Mouse (Mus musculus): Measurements from ENCODE around the gene 1700016H13Rik. TPM values are rescaled to one million over a fixed set of nuclear protein-coding genes. Genes with fewer than 3 reads are reported as not detected.

The 1700016H13Rik gene
- polyA plus RNA-seq, 1 experiment from 2014 or later = 0.28 TPM

DNA sequence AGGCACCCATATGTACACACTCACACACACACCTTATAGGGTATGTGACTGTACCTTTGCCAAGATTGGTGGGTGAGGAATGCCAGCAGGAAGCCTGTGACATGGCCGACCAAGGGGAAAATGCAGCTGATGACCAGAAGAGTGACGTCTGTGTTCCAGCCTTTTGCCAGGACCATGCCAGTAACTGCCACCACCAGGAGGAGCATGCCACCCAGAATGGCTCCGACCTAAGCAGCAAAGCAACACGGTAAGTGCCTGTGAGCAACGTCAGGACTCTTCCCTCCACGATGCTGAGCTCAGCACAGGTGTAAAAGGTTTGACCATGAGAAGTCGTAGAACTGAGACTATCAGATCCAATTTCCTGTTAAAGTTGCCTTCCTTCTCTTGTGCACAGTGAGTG, 43.5 kb downstream of the 1700016H13Rik start:
- DNase-seq (ENCODE audit: low spot score) (no peak), ATAC-seq (replicated peaks; ENCODE audit: insufficient number of reproducible peaks, low FRiP score, low TSS enrichment, low read depth) (no peak)
- Histone ChIP-seq H3K9me3 (replicated peaks; ENCODE audit: control insufficient read depth, low read length) (no peaks in the 10 kb centered on the region), H3K27me3 (ENCODE audit: control insufficient read depth, insufficient read depth, low read length) (no peaks in the 10 kb centered on the region), H3K4me3 (ENCODE audit: low read depth, low read length) (no peak overlapping the region), H3K36me3 (replicated peaks; ENCODE audit: control insufficient read depth, insufficient read depth, low read depth, low read length) (no peaks in the 10 kb centered on the region), H3K4me2 (ENCODE audit: low read depth, low read length) (no peak overlapping the region), H3K27ac (replicated peaks; ENCODE audit: low read depth, low read length) (no peak overlapping the region), H3K4me1 (ENCODE audit: control insufficient read depth, insufficient read depth, low read length) (no peaks in the 10 kb centered on the region), H3K9ac (replicated peaks; ENCODE audit: low read length) (no peak overlapping the region)
- whole genome bisulfite sequencing = 87% methylated on average over 7 of the region's 7 CpGs

DNA sequence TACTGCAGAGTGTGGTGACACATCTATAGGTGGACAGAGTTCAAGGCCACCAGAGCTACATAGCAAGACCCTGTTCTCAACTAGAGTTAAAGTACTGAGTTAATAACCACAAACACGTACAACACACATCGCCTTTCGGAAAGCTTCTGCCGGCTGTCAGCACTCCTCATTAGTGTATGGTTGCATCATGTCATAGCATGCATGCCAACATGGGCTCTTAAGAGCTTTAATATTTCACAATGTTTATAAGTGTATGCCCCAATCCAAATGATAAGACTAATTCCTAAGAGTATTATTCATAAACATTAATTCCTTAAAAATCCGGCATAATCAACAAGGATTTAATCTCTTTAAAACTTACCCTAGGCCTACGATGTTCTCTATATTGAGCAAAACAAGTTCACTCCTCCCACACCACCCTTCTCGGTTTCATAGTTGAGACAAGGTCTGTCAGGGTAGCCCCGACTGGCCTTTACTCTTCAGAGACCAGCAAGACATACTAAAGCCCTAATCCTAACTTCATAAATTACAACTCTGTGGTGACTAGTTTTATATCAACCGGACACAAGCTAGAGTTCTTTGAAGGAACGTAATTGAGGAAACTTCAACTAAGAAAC, 44.8 kb downstream of the 1700016H13Rik start:
- H3K27ac ChIP-seq (replicated peaks; ENCODE audit: low read depth, low read length) = no peak overlapping the region
- WGBS = 90% methylated on average over 10 of the region's 10 CpGs
- H3K9ac ChIP-seq (replicated peaks; ENCODE audit: low read length) = no peak overlapping the region
- ATAC-seq (replicated peaks; ENCODE audit: insufficient number of reproducible peaks, low FRiP score, low TSS enrichment, low read depth) (no peak), DNase-seq (ENCODE audit: low spot score) (no peak)
- no peaks in the 10 kb centered on the region for H3K4me1 ChIP-seq (ENCODE audit: control insufficient read depth, insufficient read depth, low read length)
- no peaks in the 10 kb centered on the region for H3K9me3 ChIP-seq (replicated peaks; ENCODE audit: control insufficient read depth, low read length)
- no peaks in the 10 kb centered on the region for H3K27me3 ChIP-seq (ENCODE audit: control insufficient read depth, insufficient read depth, low read length)
- no peak overlapping the region for H3K4me3 ChIP-seq (ENCODE audit: low read depth, low read length)
- H3K36me3 ChIP-seq (replicated peaks; ENCODE audit: control insufficient read depth, insufficient read depth, low read depth, low read length) = no peaks in the 10 kb centered on the region
- no peak overlapping the region for H3K4me2 ChIP-seq (ENCODE audit: low read depth, low read length)

DNA sequence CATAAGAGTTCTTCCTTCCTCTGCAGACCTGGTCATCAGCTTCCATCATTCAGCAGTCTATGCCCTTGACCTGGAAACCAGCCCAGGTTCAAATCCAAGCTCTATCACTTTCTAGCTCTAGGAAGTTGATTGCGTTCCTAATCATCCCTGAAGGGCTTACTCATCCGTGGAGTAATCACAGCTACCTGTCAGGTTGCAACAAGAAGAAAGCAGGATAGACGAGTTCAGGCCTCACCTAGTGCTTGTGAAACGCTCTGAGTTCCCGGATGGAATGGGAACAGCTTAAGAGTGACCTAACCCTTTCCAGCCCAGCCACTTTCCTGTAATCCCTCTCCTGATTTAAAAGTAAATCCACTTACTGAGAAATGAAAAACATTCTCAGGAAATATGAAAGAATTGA, 45.7 kb downstream of the 1700016H13Rik start:
- 79% methylated on average over 5 of the region's 5 CpGs for WGBS

DNA sequence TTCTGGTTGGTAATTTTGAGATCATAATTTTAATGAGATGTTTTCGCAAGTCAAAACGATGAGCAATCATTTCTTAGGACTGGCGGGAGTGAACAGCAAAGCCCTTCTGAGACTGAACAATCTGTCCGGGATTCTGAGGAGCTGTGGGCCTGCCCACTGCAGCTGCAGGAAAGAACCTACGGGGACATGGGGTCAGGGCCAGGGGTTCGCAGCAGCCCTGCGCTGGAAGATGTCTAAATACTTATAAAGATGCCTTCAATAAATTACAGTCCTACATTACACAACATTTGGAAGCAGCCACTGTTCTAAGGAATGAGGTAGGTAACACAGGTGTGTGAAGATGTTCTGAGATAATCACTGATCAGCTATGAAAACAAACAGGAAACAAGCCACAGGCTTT, 50.1 kb downstream of the 1700016H13Rik start:
- H3K9me3 ChIP-seq (replicated peaks; ENCODE audit: control insufficient read depth, low read length) = no peaks in the 10 kb centered on the region
- H3K4me1 ChIP-seq (ENCODE audit: control insufficient read depth, insufficient read depth, low read length) = no peaks in the 10 kb centered on the region
- no peak overlapping the region for H3K9ac ChIP-seq (replicated peaks; ENCODE audit: low read length)
- H3K27ac ChIP-seq (replicated peaks; ENCODE audit: low read depth, low read length) = no peak overlapping the region
- ATAC-seq (replicated peaks; ENCODE audit: insufficient number of reproducible peaks, low FRiP score, low TSS enrichment, low read depth) = no peak
- H3K4me3 ChIP-seq (ENCODE audit: low read depth, low read length) = no peak overlapping the region
- no peak overlapping the region for H3K4me2 ChIP-seq (ENCODE audit: low read depth, low read length)
- no peaks in the 10 kb centered on the region for H3K27me3 ChIP-seq (ENCODE audit: control insufficient read depth, insufficient read depth, low read length)
- H3K36me3 ChIP-seq (replicated peaks; ENCODE audit: control insufficient read depth, insufficient read depth, low read depth, low read length) = no peaks in the 10 kb centered on the region
- WGBS = 74% methylated on average over 7 of the region's 7 CpGs
- DNase-seq (ENCODE audit: low spot score) = no peak

More for the DNA sequence above, 45.7 kb downstream of the 1700016H13Rik start:
- Histone ChIP-seq H3K27ac (replicated peaks; ENCODE audit: low read depth, low read length) (no peak overlapping the region), H3K4me2 (ENCODE audit: low read depth, low read length) (no peak overlapping the region), H3K4me3 (ENCODE audit: low read depth, low read length) (no peak overlapping the region), H3K9me3 (replicated peaks; ENCODE audit: control insufficient read depth, low read length) (no peaks in the 10 kb centered on the region), H3K36me3 (replicated peaks; ENCODE audit: control insufficient read depth, insufficient read depth, low read depth, low read length) (no peaks in the 10 kb centered on the region), H3K27me3 (ENCODE audit: control insufficient read depth, insufficient read depth, low read length) (no peaks in the 10 kb centered on the region), H3K9ac (replicated peaks; ENCODE audit: low read length) (no peak overlapping the region), H3K4me1 (ENCODE audit: control insufficient read depth, insufficient read depth, low read length) (no peaks in the 10 kb centered on the region)
- ATAC-seq (replicated peaks; ENCODE audit: insufficient number of reproducible peaks, low FRiP score, low TSS enrichment, low read depth) (no peak), DNase-seq (ENCODE audit: low spot score) (no peak)

GRCm38 (mm10) chr5:103603115-103603893, 52.5 kb downstream of the 1700016H13Rik start:
- Histone ChIP-seq H3K27ac (replicated peaks; ENCODE audit: low read depth, low read length) (no peak overlapping the region), H3K27me3 (ENCODE audit: control insufficient read depth, insufficient read depth, low read length) (no peaks in the 10 kb centered on the region), H3K4me3 (ENCODE audit: low read depth, low read length) (no peak overlapping the region), H3K9me3 (replicated peaks; ENCODE audit: control insufficient read depth, low read length) (no peaks in the 10 kb centered on the region), H3K9ac (replicated peaks; ENCODE audit: low read length) (no peak overlapping the region), H3K4me1 (ENCODE audit: control insufficient read depth, insufficient read depth, low read length) (no peaks in the 10 kb centered on the region), H3K4me2 (ENCODE audit: low read depth, low read length) (no peak overlapping the region), H3K36me3 (replicated peaks; ENCODE audit: control insufficient read depth, insufficient read depth, low read depth, low read length) (no peaks in the 10 kb centered on the region)
- WGBS = 52% methylated on average over 11 of the region's 11 CpGs
- no peak for ATAC-seq (replicated peaks; ENCODE audit: insufficient number of reproducible peaks, low FRiP score, low TSS enrichment, low read depth)
- no peak for DNase-seq (ENCODE audit: low spot score)

- no peaks in the 10 kb centered on the region for H3K36me3 ChIP-seq (replicated peaks; ENCODE audit: control insufficient read depth, insufficient read depth, low read depth, low read length)
- ATAC-seq (replicated peaks; ENCODE audit: insufficient number of reproducible peaks, low FRiP score, low TSS enrichment, low read depth) (no peak), DNase-seq (ENCODE audit: low spot score) (no peak)
- H3K4me3 ChIP-seq (ENCODE audit: low read depth, low read length) = no peak overlapping the region
- no peaks in the 10 kb centered on the region for H3K27me3 ChIP-seq (ENCODE audit: control insufficient read depth, insufficient read depth, low read length)
- no peak overlapping the region for H3K9ac ChIP-seq (replicated peaks; ENCODE audit: low read length)
- 75% methylated on average over 5 of the region's 5 CpGs for WGBS
- no peaks in the 10 kb centered on the region for H3K4me1 ChIP-seq (ENCODE audit: control insufficient read depth, insufficient read depth, low read length)
- H3K9me3 ChIP-seq (replicated peaks; ENCODE audit: control insufficient read depth, low read length) = no peaks in the 10 kb centered on the region
- H3K4me2 ChIP-seq (ENCODE audit: low read depth, low read length) = no peak overlapping the region
- H3K27ac ChIP-seq (replicated peaks; ENCODE audit: low read depth, low read length) = no peak overlapping the region
Observed at GRCm38 (mm10) chr5:103598881-103599280, 56.9 kb downstream of the 1700016H13Rik start.

DNA sequence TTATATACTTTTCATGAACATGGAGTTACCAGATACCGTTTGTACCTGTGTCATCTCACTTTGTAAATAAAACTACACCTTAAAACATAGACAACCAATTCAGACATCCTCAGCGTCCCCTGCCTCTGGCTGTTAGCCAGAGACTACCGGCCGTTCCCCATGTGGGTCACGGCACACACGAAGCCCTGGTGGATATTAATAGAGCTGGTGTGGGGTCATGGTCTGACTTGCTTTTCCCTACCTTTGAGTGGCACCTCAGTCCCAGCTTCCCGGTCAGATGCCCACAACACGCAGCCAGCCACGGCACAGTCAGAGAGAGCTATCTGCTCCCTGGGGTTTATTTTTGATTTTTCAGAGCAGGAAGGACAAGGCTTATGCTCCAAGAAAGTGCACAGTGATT, 57.5 kb downstream of the 1700016H13Rik start:
- H3K4me1 ChIP-seq (ENCODE audit: control insufficient read depth, insufficient read depth, low read length) = no peaks in the 10 kb centered on the region
- no peak overlapping the region for H3K4me2 ChIP-seq (ENCODE audit: low read depth, low read length)
- no peak overlapping the region for H3K9ac ChIP-seq (replicated peaks; ENCODE audit: low read length)
- no peak overlapping the region for H3K27ac ChIP-seq (replicated peaks; ENCODE audit: low read depth, low read length)
- ATAC-seq (replicated peaks; ENCODE audit: insufficient number of reproducible peaks, low FRiP score, low TSS enrichment, low read depth) (no peak), DNase-seq (ENCODE audit: low spot score) (no peak)
- H3K27me3 ChIP-seq (ENCODE audit: control insufficient read depth, insufficient read depth, low read length) = no peaks in the 10 kb centered on the region
- no peaks in the 10 kb centered on the region for H3K9me3 ChIP-seq (replicated peaks; ENCODE audit: control insufficient read depth, low read length)
- no peaks in the 10 kb centered on the region for H3K36me3 ChIP-seq (replicated peaks; ENCODE audit: control insufficient read depth, insufficient read depth, low read depth, low read length)
- 90% methylated on average over 9 of the region's 9 CpGs for WGBS
- no peak overlapping the region for H3K4me3 ChIP-seq (ENCODE audit: low read depth, low read length)

Data from embryonic facial prominence, embryonic 11.5 days (tissue).